Mouse (Mus musculus) liver, embryonic 12.5 days (tissue): ENCODE results near the gene Higd1c. TPM values are rescaled to one million over a fixed set of nuclear protein-coding genes. Genes with fewer than 3 reads are reported as not detected.

Experiments used
- ATAC-seq: fragments of 200-750 bp; cut with Nextera tagmentation; 2 replicates; pipeline ENCODE4 v1.8.0; 2017; ENCODE audit warnings: moderate number of reproducible peaks, mild to moderate bottlenecking, moderate library complexity
- H3K27ac ChIP-seq: fragments of 300-500 bp; sonication (generic); 2 replicates; pipeline ENCODE4 v1.5.1; 2016; ENCODE audit warnings: mild to moderate bottlenecking
- H3K27me3 ChIP-seq: fragments of 300-500 bp; sonication (generic); replicated peaks from 2 replicates; pipeline ENCODE4 v1.6.1; 2016; ENCODE audit warnings: mild to moderate bottlenecking, moderate library complexity
- H3K36me3 ChIP-seq: fragments of 300-500 bp; sonication (generic); 2 replicates; pipeline ENCODE4 v1.6.1; 2016; ENCODE audit warnings: mild to moderate bottlenecking, moderate library complexity
- H3K4me1 ChIP-seq: fragments of 300-500 bp; sonication (generic); 2 replicates; pipeline ENCODE4 v1.6.1; 2016
- H3K4me2 ChIP-seq: fragments of 300-500 bp; sonication (generic); 2 replicates; pipeline ENCODE4 v1.6.1; 2016; ENCODE audit warnings: mild to moderate bottlenecking, moderate library complexity
- H3K4me3 ChIP-seq: fragments of 300-500 bp; sonication (generic); 2 replicates; pipeline ENCODE4 v1.5.1; 2016; ENCODE audit warnings: mild to moderate bottlenecking, moderate library complexity
- H3K9ac ChIP-seq: fragments of 300-500 bp; sonication (generic); 2 replicates; pipeline ENCODE4 v1.6.1; 2016; ENCODE audit warnings: mild to moderate bottlenecking, moderate library complexity
- H3K9me3 ChIP-seq: fragments of 300-500 bp; sonication (generic); replicated peaks from 2 replicates; pipeline ENCODE4 v1.6.1; 2016; ENCODE audit warnings: mild to moderate bottlenecking, moderate library complexity
- WGBS: fragments of 180-500 bp; shearing (Covaris S2); methylation state at CpG from one replicate; pipeline ENCODE4 v1.1.7; 2016; ENCODE audit not compliant: insufficient replicate concordance; 5-methylcytosine and 5-hydroxymethylcytosine counted together
- polyA plus RNA-seq: library from polyadenylated mRNA; unstranded; fragments of >200 nt; fragmentation: Nextera tagmentation; extraction: Ambion mirVana; gene quantifications from 2 replicates; pipeline ENCODE4 v1.2.1, GENCODE M21; 2016

The Higd1c gene
- polyA plus RNA-seq, 1 experiment from 2014 or later, result not detected

- no peak overlapping the region for H3K4me3 ChIP-seq
- ATAC-seq, result no peak
- peaks cover 42% of the 10 kb centered on the region for H3K4me1 ChIP-seq
- peaks cover 100% of the 10 kb centered on the region for H3K36me3 ChIP-seq
- no peaks in the 10 kb centered on the region for H3K27me3 ChIP-seq
- no peak overlapping the region for H3K9ac ChIP-seq
- H3K9me3 ChIP-seq, result no peaks in the 10 kb centered on the region
- no peak overlapping the region for H3K4me2 ChIP-seq
- H3K27ac ChIP-seq, result no peak overlapping the region
- 83% methylated on average over 16 of the region's 16 CpGs for WGBS
Observed at GRCm38 (mm10) chr15:100400592-100401250, 36.4 kb downstream of the Higd1c start.

DNA sequence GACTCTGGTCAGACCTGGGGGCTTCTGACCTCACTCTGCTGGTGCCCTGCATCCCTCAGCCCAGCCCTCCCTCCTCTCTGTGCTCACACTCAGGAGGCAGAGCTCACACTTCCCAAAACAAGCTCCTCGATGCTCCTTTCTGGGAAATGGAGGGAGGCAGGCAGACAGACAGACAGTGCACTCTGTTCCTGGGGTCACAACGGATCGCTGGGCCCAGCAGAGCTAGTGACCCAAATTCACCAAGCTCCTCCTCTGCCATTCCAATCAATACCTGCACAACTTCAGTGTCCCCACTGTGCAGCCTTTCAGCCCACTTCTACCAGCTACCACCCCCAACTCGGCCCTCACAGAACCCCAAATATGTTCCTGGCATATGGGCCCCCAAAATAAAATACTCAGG, 37.5 kb downstream of the Higd1c start:
- H3K9ac ChIP-seq, result no peak overlapping the region
- ATAC-seq, result peak; percentile 19; the same call in 1 of the 2 replicates
- WGBS, result 90% methylated on average over 4 of the region's 4 CpGs
- H3K4me2 ChIP-seq, result no peak overlapping the region
- H3K4me3 ChIP-seq, result no peak overlapping the region
- H3K9me3 ChIP-seq, result no peaks in the 10 kb centered on the region
- H3K4me1 ChIP-seq, result peaks cover 48% of the 10 kb centered on the region
- no peak overlapping the region; the same call in 1 of the 2 replicates for H3K27ac ChIP-seq
- H3K36me3 ChIP-seq, result peaks cover 100% of the 10 kb centered on the region
- no peaks in the 10 kb centered on the region for H3K27me3 ChIP-seq

- no peak overlapping the region; the same call in 1 of the 2 replicates for H3K27ac ChIP-seq
- peaks cover 48% of the 10 kb centered on the region for H3K4me1 ChIP-seq
- ATAC-seq, result no peak
- no peaks in the 10 kb centered on the region for H3K27me3 ChIP-seq
- WGBS, result 78% methylated on average over 14 of the region's 14 CpGs
- H3K36me3 ChIP-seq, result peaks cover 100% of the 10 kb centered on the region
- H3K4me2 ChIP-seq, result no peak overlapping the region
- H3K9ac ChIP-seq, result no peak overlapping the region
- no peak overlapping the region for H3K4me3 ChIP-seq
- H3K9me3 ChIP-seq, result no peaks in the 10 kb centered on the region
Observed at GRCm38 (mm10) chr15:100402347-100402746, 38.0 kb downstream of the Higd1c start.

- Histone ChIP-seq H3K9me3 (no peaks in the 10 kb centered on the region), H3K36me3 (peaks cover 100% of the 10 kb centered on the region), H3K4me1 (peaks cover 48% of the 10 kb centered on the region), H3K9ac (no peak overlapping the region), H3K27ac (no peak overlapping the region), H3K27me3 (no peaks in the 10 kb centered on the region), H3K4me3 (no peak overlapping the region), H3K4me2 (no peak overlapping the region)
- WGBS, result 78% methylated on average over 4 of the region's 4 CpGs
- no peak for ATAC-seq
Observed at GRCm38 (mm10) chr15:100402798-100403197, 38.5 kb downstream of the Higd1c start.

DNA sequence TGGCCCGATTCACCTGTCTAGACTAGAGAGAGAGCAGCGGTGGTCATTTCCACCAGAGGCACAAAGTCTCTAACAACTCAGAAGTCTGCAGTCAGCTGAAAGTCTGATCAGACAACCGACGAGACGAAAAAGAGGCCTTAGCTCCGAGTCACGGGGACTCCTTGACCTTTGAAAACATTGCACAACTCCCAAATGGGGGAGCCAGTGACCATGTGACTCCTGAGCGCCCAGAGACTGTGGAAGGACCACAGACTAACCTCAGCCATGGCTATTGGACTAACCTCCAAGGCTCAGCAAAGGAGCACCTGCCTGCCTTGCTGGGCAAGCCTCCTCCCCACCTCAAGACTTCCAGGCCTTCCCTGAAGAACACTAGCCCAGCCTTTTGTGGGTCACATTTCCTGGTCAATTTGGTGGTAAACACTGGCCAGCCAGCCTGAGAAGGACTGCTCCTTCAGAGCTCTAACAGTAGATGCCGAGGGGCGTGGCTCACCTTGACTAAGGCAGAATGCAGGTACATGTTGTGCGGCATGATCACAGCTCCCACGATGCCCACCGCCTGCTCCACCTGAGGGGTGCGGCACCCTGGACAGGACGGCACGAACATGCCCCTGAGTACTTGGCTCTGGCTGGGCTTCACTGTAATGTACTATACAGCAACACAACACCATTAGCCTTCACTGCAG, 39.1 kb downstream of the Higd1c start:
- H3K4me1 ChIP-seq, result peaks cover 53% of the 10 kb centered on the region
- H3K9me3 ChIP-seq, result no peaks in the 10 kb centered on the region
- H3K27me3 ChIP-seq, result no peaks in the 10 kb centered on the region
- no peak for ATAC-seq
- H3K27ac ChIP-seq, result 0 out of 2 replicates have a peak overlapping the region, but pooled peaks have one; percentile 22
- no peak overlapping the region for H3K4me3 ChIP-seq
- H3K36me3 ChIP-seq, result peaks cover 100% of the 10 kb centered on the region
- WGBS, result 92% methylated on average over 16 of the region's 16 CpGs
- no peak overlapping the region for H3K4me2 ChIP-seq
- no peak overlapping the region for H3K9ac ChIP-seq

GRCm38 (mm10) chr15:100406088-100406487, 41.7 kb downstream of the Higd1c start:
- Histone ChIP-seq H3K4me1 (peaks cover 64% of the 10 kb centered on the region), H3K9me3 (no peaks in the 10 kb centered on the region), H3K4me2 (no peak overlapping the region), H3K9ac (no peak overlapping the region), H3K27ac (peak overlapping the region; percentile 13; the same call in 1 of the 2 replicates), H3K36me3 (peaks cover 98% of the 10 kb centered on the region), H3K27me3 (no peaks in the 10 kb centered on the region), H3K4me3 (no peak overlapping the region)
- 47% methylated on average over 5 of the region's 5 CpGs for WGBS
- ATAC-seq, result no peak

GRCm38 (mm10) chr15:100410918-100411672, 46.8 kb downstream of the Higd1c start:
- ATAC-seq, result peak; percentile 81
- Histone ChIP-seq H3K4me2 (peak overlapping the region; percentile 58), H3K9me3 (no peaks in the 10 kb centered on the region), H3K27ac (peak overlapping the region; percentile 85), H3K9ac (peak overlapping the region; percentile 33), H3K27me3 (no peaks in the 10 kb centered on the region), H3K36me3 (peaks cover 77% of the 10 kb centered on the region), H3K4me1 (peaks cover 73% of the 10 kb centered on the region), H3K4me3 (peak overlapping the region; percentile 26; the same call in 1 of the 2 replicates)
- WGBS, result 42% methylated on average over 14 of the region's 14 CpGs

DNA sequence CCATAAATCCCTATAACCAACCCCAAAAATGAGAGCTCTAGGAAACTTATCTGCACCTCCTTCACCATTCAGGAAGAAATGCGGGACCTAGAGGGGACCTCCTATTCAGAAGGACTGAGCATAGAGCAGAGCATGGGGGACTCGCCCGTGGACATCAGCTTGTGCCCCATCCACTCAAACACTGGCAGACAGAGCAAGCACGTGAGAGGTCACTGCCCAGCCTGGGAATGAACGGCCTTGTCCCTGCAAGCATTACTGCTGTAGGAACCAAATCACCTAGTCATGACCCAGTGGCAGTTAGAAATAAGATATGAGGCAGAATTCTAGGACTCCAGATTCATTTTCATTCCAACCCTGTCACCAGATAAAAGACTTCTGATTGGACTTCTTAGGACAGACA, 47.4 kb downstream of the Higd1c start:
- Histone ChIP-seq H3K4me2 (peak overlapping the region; percentile 58), H3K4me3 (no peak overlapping the region), H3K9me3 (no peaks in the 10 kb centered on the region), H3K27me3 (no peaks in the 10 kb centered on the region), H3K4me1 (peaks cover 77% of the 10 kb centered on the region), H3K9ac (peak overlapping the region; percentile 14; the same call in 1 of the 2 replicates), H3K36me3 (peaks cover 77% of the 10 kb centered on the region), H3K27ac (peak overlapping the region; percentile 85)
- no peak for ATAC-seq
- 80% methylated on average over 5 of the region's 5 CpGs for WGBS

DNA sequence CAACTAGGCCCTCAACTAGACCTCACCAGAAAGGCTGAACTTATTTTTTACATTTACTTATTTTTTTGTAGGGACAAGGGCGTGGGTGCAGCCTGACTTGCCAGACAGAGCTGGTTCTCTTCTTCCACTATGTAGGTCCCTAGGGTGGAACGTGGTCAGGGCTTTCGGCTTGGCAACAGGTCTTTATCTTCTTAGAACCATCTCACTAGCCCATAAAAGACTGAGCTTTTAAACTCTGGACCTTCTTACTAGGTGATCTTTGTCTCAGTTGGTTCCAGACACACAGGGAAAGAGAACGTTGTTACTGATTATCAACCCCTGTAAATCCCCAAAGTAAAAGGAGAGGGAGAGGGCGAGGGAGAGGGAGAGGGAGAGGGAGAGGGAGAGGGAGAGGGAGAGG, 49.0 kb downstream of the Higd1c start:
- WGBS, result 45% methylated on average over 4 of the region's 5 CpGs
- Histone ChIP-seq H3K27ac (peak overlapping the region; percentile 85), H3K4me2 (no peak overlapping the region), H3K4me1 (peaks cover 89% of the 10 kb centered on the region), H3K27me3 (no peaks in the 10 kb centered on the region), H3K9me3 (no peaks in the 10 kb centered on the region), H3K36me3 (peaks cover 76% of the 10 kb centered on the region), H3K4me3 (no peak overlapping the region), H3K9ac (peak overlapping the region; percentile 25; the same call in 1 of the 2 replicates)
- ATAC-seq, result no peak

DNA sequence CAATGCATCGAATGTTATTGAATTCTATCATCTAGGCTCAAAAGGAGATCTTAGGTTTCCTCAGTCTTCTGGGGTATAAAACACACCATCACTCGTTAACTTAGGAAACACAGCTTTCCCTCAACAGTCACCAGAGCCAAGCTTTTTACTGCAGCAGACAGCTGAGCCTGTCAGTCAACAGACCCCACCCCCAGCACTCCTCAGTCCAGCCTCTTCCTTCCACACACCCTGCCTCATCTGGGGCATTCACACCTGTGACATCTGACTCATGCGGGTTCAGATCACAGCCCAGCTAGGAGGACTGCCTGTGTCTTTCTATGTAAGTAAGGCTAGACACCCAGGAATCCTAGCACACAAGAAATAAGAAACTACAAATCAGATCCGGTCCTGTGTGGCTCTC, 49.7 kb downstream of the Higd1c start:
- H3K4me2 ChIP-seq, result 0 out of 2 replicates have a peak overlapping the region, but pooled peaks have one; percentile 0
- no peak overlapping the region for H3K4me3 ChIP-seq
- H3K9ac ChIP-seq, result peak overlapping the region; percentile 33; the same call in 1 of the 2 replicates
- WGBS, result 59% methylated on average over 4 of the region's 4 CpGs
- H3K36me3 ChIP-seq, result peaks cover 69% of the 10 kb centered on the region
- ATAC-seq, result peak; percentile 42; the same call in 1 of the 2 replicates
- no peaks in the 10 kb centered on the region for H3K9me3 ChIP-seq
- H3K4me1 ChIP-seq, result peaks cover 93% of the 10 kb centered on the region
- H3K27me3 ChIP-seq, result no peaks in the 10 kb centered on the region
- H3K27ac ChIP-seq, result peak overlapping the region; percentile 85

GRCm38 (mm10) chr15:100414942-100415341, 50.6 kb downstream of the Higd1c start:
- Histone ChIP-seq H3K9ac (no peak overlapping the region), H3K4me2 (0 out of 2 replicates have a peak overlapping the region, but pooled peaks have one; percentile 0), H3K27ac (peak overlapping the region; percentile 85), H3K36me3 (peaks cover 60% of the 10 kb centered on the region), H3K4me1 (peaks cover 100% of the 10 kb centered on the region), H3K9me3 (no peaks in the 10 kb centered on the region), H3K27me3 (no peaks in the 10 kb centered on the region), H3K4me3 (no peak overlapping the region)
- no peak for ATAC-seq
- 94% methylated on average over 13 of the region's 13 CpGs for WGBS
